Mouse (Mus musculus) cortical plate, adult 2 months (tissue): ENCODE data around the gene Ngfr.

Source experiments
- CTCF ChIP-seq: fragments of 200-500 bp; IDR thresholded peaks from 2 replicates; pipeline ENCODE4 v1.5.1; 2011; ENCODE audit warnings: mild to moderate bottlenecking, control low read depth, low read length; ENCODE audit not compliant: insufficient read depth; ENCODE audit errors: extremely low read depth
- POLR2A ChIP-seq: fragments of 200-500 bp; IDR thresholded peaks from 2 replicates; pipeline ENCODE4 v1.6.1; 2011; ENCODE audit warnings: mild to moderate bottlenecking, low read length, control low read depth; ENCODE audit not compliant: insufficient read depth; ENCODE audit errors: extremely low read depth

- TF ChIP-seq CTCF = no peak
- TF ChIP-seq POLR2A = no peak
These were observed 20.2 kb downstream of the Ngfr start for GRCm38 (mm10) chr11:95567366-95567765.
